ENCODE assay signal across 8 mouse cellular contexts in genomic region chr1:36473211-36473780, GRCm38 (mm10). TPM values are rescaled to one million over a fixed set of nuclear protein-coding genes. Genes with fewer than 3 reads are reported as not detected.
DNase-seq lines count a peak whose midpoint lies in the region; ATAC-seq and TF ChIP-seq lines count a peak whose summit lies in the region.

No protein-coding gene starts in this region.

- H3K4me3 ChIP-seq in heart, embryonic 14.5 days (ENCODE audit: control insufficient read depth in 1 of 2, insufficient read depth in 1 of 2, low read depth in 1 of 2, low read length in 2 of 2), result peak overlapping the region in 1 of 2 experiments; percentile 9; a peak in 1 of 4 replicates
- peak overlapping the region; percentile 26 for H3K4me3 ChIP-seq in bone marrow, adult 2 months (replicated peaks; ENCODE audit: control insufficient read depth, low read depth, low read length)
- H3K4me3 ChIP-seq in hindbrain, embryonic 10.5 days, result peak overlapping the region; percentile 72

- ATAC-seq in heart, embryonic 14.5 days (ENCODE audit: insufficient number of reproducible peaks, insufficient read depth, low FRiP score, low read depth), result no peak
- ATAC-seq in megakaryocyte progenitor cell, adult 5-6 weeks (replicated peaks; ENCODE audit: poor library complexity), result peak; percentile 21

- 68% methylated on average over 10 of the region's 10 CpGs for WGBS in heart, embryonic 14.5 days
- 33% methylated on average over 10 of the region's 10 CpGs for WGBS in bone marrow, adult 2 months
- 86% methylated on average over 10 of the region's 10 CpGs for WGBS in hindbrain, embryonic 10.5 days

- no peaks in the 10 kb centered on the region for H3K27me3 ChIP-seq in heart, embryonic 14.5 days (ENCODE audit: control insufficient read depth, insufficient read depth, low read length)
- H3K27me3 ChIP-seq in hindbrain, embryonic 10.5 days (ENCODE audit: insufficient read depth, poor library complexity, severe bottlenecking), result peaks cover 25% of the 10 kb centered on the region

- H3K4me2 ChIP-seq in heart, embryonic 14.5 days (ENCODE audit: low read length), result peak overlapping the region; percentile 92

- TF ChIP-seq CTCF in bone marrow, adult 2 months (IDR thresholded peaks at IDR 0.05; ENCODE audit: control insufficient read depth, insufficient read depth, low read length), result no peak

- peaks cover 24 to 46% of the 10 kb centered on the region in 2 experiments for H3K4me1 ChIP-seq in heart, embryonic 14.5 days (ENCODE audit: control insufficient read depth in 2 of 2, insufficient read depth in 2 of 2, low read length in 2 of 2)
- H3K4me1 ChIP-seq in bone marrow, adult 2 months (ENCODE audit: control insufficient read depth, insufficient read depth, low read length), result peaks cover 12% of the 10 kb centered on the region
- peaks cover 73% of the 10 kb centered on the region for H3K4me1 ChIP-seq in hindbrain, embryonic 10.5 days (replicated peaks)

- DNase-seq in heart, adult 11 months, result no peak
- no peak for DNase-seq in hindbrain, embryonic 10.5 days (ENCODE audit: low spot score)
- DNase-seq in frontal cortex, postnatal 10 days (ENCODE audit: low spot score in 2 of 2), result no peak
- no peak for DNase-seq in right cerebral cortex, postnatal 14 days
- no peak for DNase-seq in yolk sac, embryonic 10.5 days (ENCODE audit: low spot score)

- H3K27ac ChIP-seq in heart, embryonic 14.5 days (replicated peaks in 1 of 2; ENCODE audit: control insufficient read depth in 1 of 2, insufficient read depth in 1 of 2, low read depth in 2 of 2, low read length in 2 of 2), result no peak overlapping the region
- H3K27ac ChIP-seq in bone marrow, adult 2 months (ENCODE audit: control insufficient read depth, insufficient read depth, low read depth, low read length, poor library complexity), result no peak overlapping the region
- no peak overlapping the region for H3K27ac ChIP-seq in hindbrain, embryonic 10.5 days

- H3K36me3 ChIP-seq in heart, embryonic 14.5 days (ENCODE audit: control insufficient read depth, insufficient read depth, low read length), result no peaks in the 10 kb centered on the region
- H3K36me3 ChIP-seq in hindbrain, embryonic 10.5 days, result no peaks in the 10 kb centered on the region

- TF ChIP-seq POLR2A in bone marrow, adult 2 months (IDR thresholded peaks at IDR 0.05; ENCODE audit: borderline replicate concordance, control insufficient read depth, low read depth, low read length), result no peak

- H3K9ac ChIP-seq in heart, embryonic 14.5 days (ENCODE audit: low read length), result 0 out of 2 replicates have a peak overlapping the region, but pooled peaks have one; percentile 5

- no peaks in the 10 kb centered on the region for H3K9me3 ChIP-seq in heart, embryonic 14.5 days (ENCODE audit: control insufficient read depth, low read length)
- no peaks in the 10 kb centered on the region for H3K9me3 ChIP-seq in hindbrain, embryonic 10.5 days

RNA-seq across cellular contexts. Expression of gene Cnnm4, which starts 1.9 kb away (rescaled TPM):
- polyA plus RNA-seq in heart, embryonic 14.5 days (2014; fragmentation: Nextera tagmentation; extraction: Ambion mirVana), result 4.5 and 5.9 TPM in 2 replicates
- 2.3 and 4.2 TPM in 2 replicates for polyA plus RNA-seq in bone marrow, adult 2 months (2011; ENCODE audit: insufficient read depth, insufficient read length, low replicate concordance, missing spikeins)
- polyA plus RNA-seq in hindbrain, embryonic 10.5 days (2016; fragmentation: Nextera tagmentation; extraction: Ambion mirVana), result 13.4 and 15.3 TPM in 2 replicates
- total RNA-seq in megakaryocyte progenitor cell, adult 5-6 weeks (2015), result 10.0 and 12.1 TPM in 2 replicates
- total RNA-seq in megakaryocyte progenitor cell, adult 5-6 weeks (2017), result 7.0 and 8.4 TPM in 2 replicates

RNA-seq across cellular contexts. Expression of gene Lman2l, which starts 28.2 kb away (rescaled TPM):
- polyA plus RNA-seq in heart, embryonic 14.5 days (2014; fragmentation: Nextera tagmentation; extraction: Ambion mirVana), result 31.0 and 35.7 TPM in 2 replicates
- polyA plus RNA-seq in bone marrow, adult 2 months (2011; ENCODE audit: insufficient read depth, insufficient read length, low replicate concordance, missing spikeins), result 13.4 and 34.0 TPM in 2 replicates
- polyA plus RNA-seq in hindbrain, embryonic 10.5 days (2016; fragmentation: Nextera tagmentation; extraction: Ambion mirVana), result 62.9 and 65.2 TPM in 2 replicates
- total RNA-seq in megakaryocyte progenitor cell, adult 5-6 weeks (2015), result 17.0 and 23.0 TPM in 2 replicates
- total RNA-seq in megakaryocyte progenitor cell, adult 5-6 weeks (2017), result 6.5 and 7.1 TPM in 2 replicates

RNA-seq across cellular contexts. Expression of gene Cnnm3, which starts 38.4 kb away (rescaled TPM):
- 3.7 and 3.9 TPM in 2 replicates for polyA plus RNA-seq in heart, embryonic 14.5 days (2014; fragmentation: Nextera tagmentation; extraction: Ambion mirVana)
- 3.9 and 10.9 TPM in 2 replicates for polyA plus RNA-seq in bone marrow, adult 2 months (2011; ENCODE audit: insufficient read depth, insufficient read length, low replicate concordance, missing spikeins)
- 3.2 and 3.5 TPM in 2 replicates for polyA plus RNA-seq in hindbrain, embryonic 10.5 days (2016; fragmentation: Nextera tagmentation; extraction: Ambion mirVana)
- total RNA-seq in megakaryocyte progenitor cell, adult 5-6 weeks (2015), result 13.0 and 15.2 TPM in 2 replicates
- total RNA-seq in megakaryocyte progenitor cell, adult 5-6 weeks (2017), result 8.0 and 13.0 TPM in 2 replicates
